Mouse (Mus musculus) lung, adult 2 months (tissue): ENCODE measurements around the gene Wwox.

Experiments
- CTCF ChIP-seq: fragments of 200-500 bp; IDR thresholded peaks from 2 replicates; pipeline ENCODE4 v1.5.1; 2011; ENCODE audit warnings: mild to moderate bottlenecking, low read length, control low read depth; ENCODE audit not compliant: insufficient read depth
- POLR2A ChIP-seq: fragments of 200-500 bp; IDR thresholded peaks from 2 replicates; pipeline ENCODE4 v1.6.1; 2011; ENCODE audit warnings: low read depth, mild to moderate bottlenecking, control low read depth, low read length, borderline replicate concordance; ENCODE audit errors: extremely low read depth

- TF ChIP-seq CTCF, result 0 out of 2 replicates have a peak, but pooled peaks have one; percentile 0
- TF ChIP-seq POLR2A, result no peak
These were observed 2.2 kb downstream of the Wwox start for GRCm38 (mm10) chr8:114441616-114442015.
